Mouse (Mus musculus) midbrain, embryonic 13.5 days (tissue): ENCODE data around the gene Tns3. TPM values are rescaled to one million over a fixed set of nuclear protein-coding genes. Genes with fewer than 3 reads are reported as not detected.
A peak's percentile ranks its signal among the peaks of the same experiment; 100 is the strongest.

Experiments
- ATAC-seq: fragments of 200-750 bp; cut with Nextera tagmentation; 2 replicates; pipeline ENCODE4 v1.8.0; 2017; ENCODE audit warnings: mild to moderate bottlenecking, moderate TSS enrichment, moderate library complexity
- H3K27ac ChIP-seq: fragments of 300-500 bp; sonication (generic); 2 replicates; pipeline ENCODE4 v1.5.1; 2015; ENCODE audit warnings: inconsistent platforms, mild to moderate bottlenecking, moderate library complexity
- H3K27me3 ChIP-seq: fragments of 300-500 bp; sonication (generic); 2 replicates; pipeline ENCODE4 v1.6.1; 2015; ENCODE audit warnings: mild to moderate bottlenecking, inconsistent platforms
- H3K36me3 ChIP-seq: fragments of 300-500 bp; sonication (generic); 2 replicates; pipeline ENCODE4 v1.6.1; 2015; ENCODE audit warnings: mild to moderate bottlenecking, inconsistent platforms
- H3K4me1 ChIP-seq: fragments of 300-500 bp; sonication (generic); replicated peaks from 2 replicates; pipeline ENCODE4 v1.6.1; 2015; ENCODE audit warnings: inconsistent platforms
- H3K4me2 ChIP-seq: fragments of 300-500 bp; sonication (generic); replicated peaks from 2 replicates; pipeline ENCODE4 v1.6.1; 2015; ENCODE audit warnings: moderate library complexity, mild to moderate bottlenecking, inconsistent platforms
- H3K4me3 ChIP-seq: fragments of 300-500 bp; sonication (generic); replicated peaks from 2 replicates; pipeline ENCODE4 v1.5.1; 2015; ENCODE audit warnings: mild to moderate bottlenecking, inconsistent platforms
- H3K9ac ChIP-seq: fragments of 300-500 bp; sonication (generic); replicated peaks from 2 replicates; pipeline ENCODE4 v1.6.1; 2015; ENCODE audit warnings: mild to moderate bottlenecking, inconsistent platforms
- H3K9me3 ChIP-seq: fragments of 300-500 bp; sonication (generic); 2 replicates; pipeline ENCODE4 v1.6.1; 2016; ENCODE audit warnings: mild to moderate bottlenecking, inconsistent platforms
- WGBS: fragments of 180-500 bp; shearing (Covaris S2); methylation state at CpG from one replicate; pipeline ENCODE4 v1.1.7; 2015; 5-methylcytosine and 5-hydroxymethylcytosine counted together
- polyA plus RNA-seq: library from polyadenylated mRNA; unstranded; fragments of >200 nt; fragmentation: Nextera tagmentation; extraction: Ambion mirVana; gene quantifications from 2 replicates; pipeline ENCODE4 v1.2.1, GENCODE M21; 2015

Tns3 gene
- polyA plus RNA-seq, 1 experiment from 2014 or later, result 4.4 TPM

DNA sequence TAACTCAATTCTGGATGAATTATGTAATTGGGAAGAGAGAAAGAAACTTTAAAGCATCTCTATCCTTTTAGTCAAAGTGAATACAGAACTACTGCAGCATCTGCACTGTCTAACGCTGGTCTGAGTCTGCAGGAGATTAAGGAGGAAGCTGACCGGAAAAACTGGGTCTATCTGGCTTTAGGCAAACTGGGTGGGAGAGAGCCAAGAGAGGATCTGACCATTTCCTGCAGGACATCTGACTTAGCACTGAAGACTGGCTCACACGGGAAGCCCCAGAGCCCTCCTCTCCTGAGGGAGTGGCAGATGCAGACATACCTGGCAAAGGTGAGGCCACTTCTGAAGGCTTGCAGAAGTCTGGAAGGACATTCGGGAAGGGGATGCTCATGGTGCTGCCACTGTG lies 213.8 kb downstream of the Tns3 start:
- H3K4me3 ChIP-seq, result no peak overlapping the region
- peaks cover 12% of the 10 kb centered on the region; the same call in 1 of the 2 replicates for H3K4me1 ChIP-seq
- ATAC-seq, result no peak
- H3K27ac ChIP-seq, result no peak overlapping the region
- 84% methylated on average over 4 of the region's 4 CpGs for WGBS
- H3K4me2 ChIP-seq, result no peak overlapping the region
- no peaks in the 10 kb centered on the region for H3K27me3 ChIP-seq
- H3K9me3 ChIP-seq, result no peaks in the 10 kb centered on the region
- H3K9ac ChIP-seq, result no peak overlapping the region
- H3K36me3 ChIP-seq, result no peaks in the 10 kb centered on the region

DNA sequence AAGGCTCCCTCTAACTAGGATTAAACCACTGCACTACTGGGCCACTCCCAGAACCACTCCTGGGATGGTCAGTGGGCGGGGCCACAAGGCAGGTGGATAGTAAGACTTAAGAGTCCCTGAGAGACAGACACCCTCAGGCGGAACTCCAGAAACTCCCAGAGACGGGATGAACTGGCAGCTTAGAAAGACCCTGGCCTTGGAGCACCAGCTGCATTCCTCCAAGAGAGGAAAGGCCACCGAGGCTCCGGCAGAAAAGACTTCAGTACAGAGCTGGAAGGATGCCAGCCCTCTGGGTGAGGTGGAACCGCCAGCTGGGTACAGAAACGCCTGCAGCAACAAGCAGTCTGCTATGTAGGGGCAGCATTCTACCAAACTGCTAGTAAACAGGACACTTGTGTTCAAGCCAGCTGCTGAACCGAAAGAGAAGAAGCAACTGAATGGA lies 218.4 kb downstream of the Tns3 start:
- Histone ChIP-seq H3K9me3 (no peaks in the 10 kb centered on the region), H3K27me3 (no peaks in the 10 kb centered on the region), H3K36me3 (no peaks in the 10 kb centered on the region), H3K9ac (no peak overlapping the region), H3K27ac (peak overlapping the region; percentile 47; the same call in 1 of the 2 replicates), H3K4me3 (no peak overlapping the region), H3K4me2 (no peak overlapping the region), H3K4me1 (peaks cover 11% of the 10 kb centered on the region; the same call in 1 of the 2 replicates)
- peak; percentile 75 for ATAC-seq
- WGBS, result 56% methylated on average over 8 of the region's 8 CpGs

DNA sequence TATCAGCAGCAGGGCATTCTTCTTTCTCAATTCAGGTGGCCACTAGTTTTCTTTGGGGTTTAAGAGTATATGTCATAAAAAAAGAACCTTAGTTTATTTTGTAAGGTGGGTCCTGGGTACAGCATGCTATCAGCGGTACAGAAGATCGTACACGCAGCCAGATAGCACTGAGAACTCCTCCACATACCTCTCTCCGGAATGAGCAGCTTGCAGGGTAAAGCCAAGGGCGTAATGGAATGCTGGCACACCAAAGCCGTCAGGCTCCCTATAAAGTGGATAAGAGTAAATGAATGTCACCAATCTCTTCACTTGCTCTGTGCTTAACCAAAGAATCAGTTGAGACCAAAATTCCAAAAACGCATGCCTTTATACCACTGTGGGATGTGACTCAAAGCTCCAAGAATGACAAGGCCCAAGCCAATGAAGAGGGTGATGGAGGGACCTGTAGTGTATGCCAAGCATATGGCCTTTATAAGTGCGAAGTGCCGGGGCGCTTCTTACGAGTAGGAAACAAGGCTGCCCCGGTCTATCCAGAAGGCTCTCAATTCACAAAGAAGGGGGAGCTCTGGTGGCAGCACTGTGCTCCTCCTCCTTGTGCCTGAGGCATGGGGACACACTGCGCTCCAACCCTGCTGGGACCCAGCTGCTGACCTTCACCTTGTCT lies 219.4 kb downstream of the Tns3 start:
- H3K36me3 ChIP-seq, result no peaks in the 10 kb centered on the region
- no peak overlapping the region for H3K4me2 ChIP-seq
- no peaks in the 10 kb centered on the region for H3K27me3 ChIP-seq
- H3K4me3 ChIP-seq, result no peak overlapping the region
- H3K4me1 ChIP-seq, result peaks cover 11% of the 10 kb centered on the region; the same call in 1 of the 2 replicates
- 90% methylated on average over 13 of the region's 13 CpGs for WGBS
- H3K27ac ChIP-seq, result no peak overlapping the region
- H3K9ac ChIP-seq, result no peak overlapping the region
- ATAC-seq, result peak; percentile 38; the same call in 1 of the 2 replicates
- no peaks in the 10 kb centered on the region for H3K9me3 ChIP-seq

DNA sequence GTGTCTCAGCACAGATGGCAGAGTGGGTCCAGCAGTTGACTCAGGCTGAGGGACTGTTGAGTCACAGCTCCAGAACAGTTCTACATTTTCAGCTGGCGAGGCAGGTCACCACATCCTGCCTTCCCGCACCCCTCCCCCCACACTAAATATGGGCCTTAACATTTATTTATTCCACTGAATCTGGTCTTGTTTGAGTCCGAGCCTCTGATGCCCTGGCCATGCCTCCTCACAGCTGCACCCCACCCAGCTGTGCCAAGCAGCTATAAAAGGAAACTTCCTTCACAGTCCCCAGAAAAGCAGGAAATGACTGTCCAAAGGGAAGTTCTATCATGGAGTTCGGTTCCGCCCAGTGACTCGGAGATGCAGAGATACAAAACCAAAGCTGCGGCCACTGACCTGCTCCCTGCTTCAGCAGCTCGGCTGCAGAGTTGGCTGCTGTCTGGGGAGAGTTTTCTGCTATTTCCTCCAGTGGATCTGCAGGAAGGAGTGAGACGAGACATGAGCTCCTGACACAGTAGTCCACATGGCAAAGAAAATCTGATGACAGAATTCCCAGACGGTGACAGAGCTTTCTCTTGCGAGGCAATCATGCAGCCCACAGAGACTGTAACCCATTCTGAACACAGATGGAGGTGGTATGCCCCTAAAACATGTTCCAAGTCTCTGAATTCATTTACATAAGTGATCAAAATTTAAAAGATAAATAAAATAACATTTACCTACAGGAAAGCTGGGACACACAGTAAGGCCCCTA lies 220.6 kb downstream of the Tns3 start:
- Histone ChIP-seq H3K9ac (no peak overlapping the region), H3K4me1 (peaks cover 11% of the 10 kb centered on the region; the same call in 1 of the 2 replicates), H3K27me3 (no peaks in the 10 kb centered on the region), H3K36me3 (no peaks in the 10 kb centered on the region), H3K4me2 (no peak overlapping the region), H3K27ac (no peak overlapping the region), H3K9me3 (no peaks in the 10 kb centered on the region), H3K4me3 (no peak overlapping the region)
- 87% methylated on average over 11 of the region's 11 CpGs for WGBS
- ATAC-seq, result no peak

DNA sequence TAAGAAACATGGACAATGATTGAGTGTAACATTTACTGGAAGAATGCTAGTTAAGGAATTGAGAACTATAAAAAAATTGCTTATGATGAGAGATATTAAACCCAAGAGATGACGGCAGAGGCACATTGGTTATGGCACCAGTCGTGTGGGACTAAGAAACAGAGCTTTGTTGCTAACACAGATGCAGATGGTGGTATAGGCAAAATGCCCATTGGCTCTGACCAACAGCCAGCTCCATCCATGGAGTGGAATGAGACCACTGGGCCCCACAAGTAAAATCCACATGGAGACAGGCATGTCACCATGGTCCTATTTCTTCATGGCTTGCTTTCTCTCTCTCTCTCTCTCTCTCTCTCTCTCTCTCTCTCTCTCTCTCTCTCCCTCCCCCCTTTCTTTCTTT lies 223.6 kb downstream of the Tns3 start:
- H3K4me1 ChIP-seq, result peaks cover 5% of the 10 kb centered on the region; the same call in 1 of the 2 replicates
- ATAC-seq, result no peak
- no peak overlapping the region for H3K4me3 ChIP-seq
- no peaks in the 10 kb centered on the region for H3K9me3 ChIP-seq
- no peak overlapping the region for H3K27ac ChIP-seq
- no peaks in the 10 kb centered on the region for H3K27me3 ChIP-seq
- 94% methylated on average over 2 of the region's 2 CpGs for WGBS
- H3K36me3 ChIP-seq, result no peaks in the 10 kb centered on the region
- H3K4me2 ChIP-seq, result no peak overlapping the region
- H3K9ac ChIP-seq, result no peak overlapping the region

DNA sequence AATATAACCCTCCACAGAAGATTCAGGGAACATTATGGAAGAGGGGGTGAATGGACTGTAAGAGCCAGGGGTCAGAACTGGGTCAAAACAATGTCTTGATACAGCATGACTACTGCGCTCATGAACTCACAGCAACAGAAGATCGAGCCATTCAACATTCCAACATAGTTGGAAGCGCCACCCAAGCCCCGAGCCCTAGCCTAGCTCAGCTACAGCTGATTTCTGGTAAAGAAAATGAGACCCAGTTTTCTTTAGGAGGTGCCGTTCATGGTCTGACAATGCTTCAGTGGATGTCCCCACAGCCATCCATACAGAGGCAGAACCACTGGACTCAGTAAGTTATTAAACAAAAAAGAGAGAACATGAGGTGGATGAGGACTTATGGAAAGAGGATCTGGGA lies 224.1 kb downstream of the Tns3 start:
- ATAC-seq, result no peak
- H3K9me3 ChIP-seq, result no peaks in the 10 kb centered on the region
- H3K9ac ChIP-seq, result no peak overlapping the region
- no peaks in the 10 kb centered on the region for H3K36me3 ChIP-seq
- H3K4me2 ChIP-seq, result no peak overlapping the region
- H3K4me3 ChIP-seq, result no peak overlapping the region
- WGBS, result 95% methylated on average over 5 of the region's 5 CpGs
- no peak overlapping the region for H3K27ac ChIP-seq
- no peaks in the 10 kb centered on the region for H3K27me3 ChIP-seq
- H3K4me1 ChIP-seq, result peaks cover 2% of the 10 kb centered on the region; the same call in 1 of the 2 replicates

DNA sequence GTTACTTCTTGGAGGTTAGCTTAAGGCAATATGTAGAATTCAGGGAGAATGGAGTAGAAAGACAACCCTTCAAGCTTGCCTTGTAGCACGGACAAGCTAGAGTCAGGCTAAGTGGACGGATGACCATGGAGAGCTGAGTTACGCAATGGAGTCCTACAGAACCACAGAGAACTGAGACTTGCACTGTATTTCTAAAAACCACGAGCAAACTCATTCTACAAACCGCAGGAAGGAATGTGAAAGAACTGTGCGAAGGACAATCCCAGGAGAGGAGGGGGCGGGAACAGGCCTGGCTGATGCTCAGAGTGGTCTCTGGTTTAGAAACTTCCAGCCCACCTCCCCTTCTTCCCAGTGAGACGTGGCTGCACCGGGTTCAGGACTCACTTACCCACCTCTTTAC lies 225.3 kb downstream of the Tns3 start:
- Histone ChIP-seq H3K9me3 (no peaks in the 10 kb centered on the region), H3K27ac (no peak overlapping the region), H3K27me3 (no peaks in the 10 kb centered on the region), H3K9ac (no peak overlapping the region), H3K4me3 (no peak overlapping the region), H3K36me3 (peaks cover 7% of the 10 kb centered on the region; the same call in 1 of the 2 replicates), H3K4me2 (no peak overlapping the region), H3K4me1 (no peaks in the 10 kb centered on the region)
- 88% methylated on average over 9 of the region's 9 CpGs for WGBS
- ATAC-seq, result no peak

DNA sequence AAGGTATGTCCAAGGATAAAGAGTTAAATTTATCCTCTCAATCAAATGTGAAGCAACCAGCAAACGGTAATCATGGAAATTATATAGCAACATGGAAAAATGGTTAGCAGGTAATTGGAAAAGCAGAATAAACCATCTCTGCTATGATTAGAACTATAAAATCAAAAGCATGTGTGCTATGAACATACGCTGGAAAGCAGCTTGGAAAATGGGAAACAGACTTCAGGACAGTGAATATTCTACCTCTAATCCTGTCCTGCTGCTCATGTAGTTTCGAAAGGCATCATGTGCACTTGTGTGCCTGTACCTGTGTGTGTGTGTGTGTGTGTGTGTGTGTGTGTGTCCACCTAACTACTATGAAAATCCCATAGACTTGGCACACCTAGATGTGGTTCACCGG lies 226.1 kb downstream of the Tns3 start:
- Histone ChIP-seq H3K36me3 (peaks cover 13% of the 10 kb centered on the region; the same call in 1 of the 2 replicates), H3K4me2 (no peak overlapping the region), H3K27me3 (no peaks in the 10 kb centered on the region), H3K9ac (no peak overlapping the region), H3K4me1 (no peaks in the 10 kb centered on the region), H3K27ac (no peak overlapping the region), H3K9me3 (no peaks in the 10 kb centered on the region), H3K4me3 (no peak overlapping the region)
- WGBS, result 98% methylated on average over 4 of the region's 4 CpGs
- no peak for ATAC-seq

DNA sequence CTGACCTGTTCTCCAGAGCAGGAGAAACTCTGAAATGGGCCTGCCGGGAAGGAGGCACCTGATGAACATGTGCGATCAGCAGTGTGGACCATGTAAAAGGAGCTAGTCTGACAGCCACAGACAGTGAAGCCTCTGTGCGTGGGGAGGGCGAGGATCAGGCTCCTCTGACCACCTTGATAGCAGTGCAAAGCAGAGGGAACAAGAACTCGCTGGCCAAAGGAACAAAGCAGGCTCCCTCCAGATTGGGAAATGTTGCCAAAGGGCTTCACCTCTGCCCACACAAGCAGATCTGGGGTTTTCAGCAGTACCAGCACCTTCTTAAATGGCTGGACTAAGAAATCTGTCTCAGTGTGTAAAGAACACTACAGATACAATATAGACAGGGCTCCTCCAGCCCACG lies 229.2 kb downstream of the Tns3 start:
- 92% methylated on average over 6 of the region's 6 CpGs for WGBS
- ATAC-seq, result no peak
- no peak overlapping the region for H3K9ac ChIP-seq
- H3K27me3 ChIP-seq, result no peaks in the 10 kb centered on the region
- no peak overlapping the region for H3K4me3 ChIP-seq
- H3K27ac ChIP-seq, result no peak overlapping the region
- no peak overlapping the region for H3K4me2 ChIP-seq
- no peaks in the 10 kb centered on the region for H3K4me1 ChIP-seq
- no peaks in the 10 kb centered on the region for H3K9me3 ChIP-seq
- H3K36me3 ChIP-seq, result peaks cover 15% of the 10 kb centered on the region; the same call in 1 of the 2 replicates

DNA sequence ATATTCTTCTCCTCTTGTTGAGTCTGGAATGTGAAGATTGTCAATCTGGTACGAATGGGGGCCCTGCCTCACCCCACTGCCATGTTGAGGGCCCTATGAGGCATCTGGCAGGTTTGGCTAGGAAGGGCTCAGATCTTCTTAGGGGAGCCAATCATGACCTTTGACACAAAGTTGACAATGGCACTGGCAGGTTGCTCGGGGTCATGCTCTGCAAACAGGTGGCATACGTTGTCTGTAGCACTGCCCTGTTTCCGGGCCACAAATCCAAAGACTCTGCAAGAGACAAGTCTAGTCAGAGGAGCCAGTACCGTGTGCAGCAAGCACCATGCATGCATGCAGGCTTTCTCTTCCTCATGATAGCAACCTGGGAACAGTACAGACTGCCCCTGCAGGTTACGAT lies 230.0 kb downstream of the Tns3 start:
- Histone ChIP-seq H3K4me2 (no peak overlapping the region), H3K4me1 (no peaks in the 10 kb centered on the region), H3K36me3 (peaks cover 15% of the 10 kb centered on the region; the same call in 1 of the 2 replicates), H3K27ac (no peak overlapping the region), H3K9ac (no peak overlapping the region), H3K9me3 (no peaks in the 10 kb centered on the region), H3K4me3 (no peak overlapping the region), H3K27me3 (no peaks in the 10 kb centered on the region)
- ATAC-seq, result no peak
- WGBS, result 90% methylated on average over 6 of the region's 6 CpGs

DNA sequence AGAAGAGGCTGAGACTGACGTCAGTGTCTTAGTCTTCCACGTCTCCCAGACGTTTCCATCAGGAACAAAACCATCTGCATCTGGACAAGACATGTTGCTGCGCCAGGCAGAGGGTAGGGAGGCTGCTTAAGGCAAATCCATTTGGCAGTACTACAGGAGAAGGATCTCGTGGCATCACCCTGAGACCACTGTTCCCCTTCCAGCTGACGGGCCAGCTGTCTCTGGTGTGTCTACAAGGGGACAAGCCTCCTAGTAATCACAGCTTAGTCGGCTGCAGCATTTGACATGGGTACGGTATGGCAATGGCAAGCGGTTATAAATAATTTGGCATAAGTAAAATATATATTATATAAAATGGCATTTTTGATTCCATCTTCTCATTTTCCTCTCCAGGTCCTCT lies 230.9 kb downstream of the Tns3 start:
- 91% methylated on average over 9 of the region's 9 CpGs for WGBS
- H3K9ac ChIP-seq, result no peak overlapping the region
- no peaks in the 10 kb centered on the region for H3K9me3 ChIP-seq
- no peak for ATAC-seq
- H3K4me3 ChIP-seq, result no peak overlapping the region
- no peak overlapping the region for H3K27ac ChIP-seq
- peaks cover 15% of the 10 kb centered on the region; the same call in 1 of the 2 replicates for H3K36me3 ChIP-seq
- H3K27me3 ChIP-seq, result no peaks in the 10 kb centered on the region
- H3K4me1 ChIP-seq, result no peaks in the 10 kb centered on the region
- no peak overlapping the region for H3K4me2 ChIP-seq

DNA sequence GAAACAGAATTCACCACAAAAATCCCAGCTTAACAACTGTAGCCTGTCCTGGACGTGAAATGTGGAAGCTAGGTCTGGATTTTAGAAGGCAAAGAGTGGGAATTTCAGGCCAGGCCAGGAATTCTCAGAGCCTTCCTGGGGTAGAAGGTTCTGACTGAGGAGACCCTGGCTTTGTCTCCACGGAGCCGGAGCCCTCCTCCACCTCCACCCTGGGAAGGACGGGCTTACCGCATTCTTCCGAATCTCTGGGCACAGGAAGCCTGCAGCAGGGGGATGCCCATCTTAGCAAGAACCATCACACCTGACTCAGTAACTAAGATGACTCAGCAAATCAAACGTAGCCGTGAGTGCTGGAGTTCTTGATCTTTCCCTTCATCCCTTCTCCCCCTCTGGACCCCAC lies 231.4 kb downstream of the Tns3 start:
- no peak overlapping the region for H3K27ac ChIP-seq
- no peak overlapping the region for H3K4me2 ChIP-seq
- WGBS, result 85% methylated on average over 8 of the region's 8 CpGs
- no peaks in the 10 kb centered on the region for H3K4me1 ChIP-seq
- H3K9me3 ChIP-seq, result no peaks in the 10 kb centered on the region
- no peak for ATAC-seq
- no peaks in the 10 kb centered on the region for H3K27me3 ChIP-seq
- H3K36me3 ChIP-seq, result peaks cover 15% of the 10 kb centered on the region; the same call in 1 of the 2 replicates
- H3K4me3 ChIP-seq, result no peak overlapping the region
- H3K9ac ChIP-seq, result no peak overlapping the region
